Mouse (Mus musculus) layer of hippocampus, postnatal 10 days (tissue): ENCODE results near the gene Rbl2. TPM values are rescaled to one million over a fixed set of nuclear protein-coding genes. Genes with fewer than 3 reads are reported as not detected.

Source experiments
- DNase-seq, 2 experiments: peaks; one replicate each; pipeline ENCODE4 v3.0.0; 2021; ENCODE audit warnings: low spot score in 2 of 2
- total RNA-seq, 2 experiments: library from RNA; stranded (reverse); gene quantifications; 2 replicates each; pipeline ENCODE4 v1.2.3; 2021

Rbl2 gene
- total RNA-seq, 2 experiments from 2014 or later: 29.1 to 29.7 TPM

DNA sequence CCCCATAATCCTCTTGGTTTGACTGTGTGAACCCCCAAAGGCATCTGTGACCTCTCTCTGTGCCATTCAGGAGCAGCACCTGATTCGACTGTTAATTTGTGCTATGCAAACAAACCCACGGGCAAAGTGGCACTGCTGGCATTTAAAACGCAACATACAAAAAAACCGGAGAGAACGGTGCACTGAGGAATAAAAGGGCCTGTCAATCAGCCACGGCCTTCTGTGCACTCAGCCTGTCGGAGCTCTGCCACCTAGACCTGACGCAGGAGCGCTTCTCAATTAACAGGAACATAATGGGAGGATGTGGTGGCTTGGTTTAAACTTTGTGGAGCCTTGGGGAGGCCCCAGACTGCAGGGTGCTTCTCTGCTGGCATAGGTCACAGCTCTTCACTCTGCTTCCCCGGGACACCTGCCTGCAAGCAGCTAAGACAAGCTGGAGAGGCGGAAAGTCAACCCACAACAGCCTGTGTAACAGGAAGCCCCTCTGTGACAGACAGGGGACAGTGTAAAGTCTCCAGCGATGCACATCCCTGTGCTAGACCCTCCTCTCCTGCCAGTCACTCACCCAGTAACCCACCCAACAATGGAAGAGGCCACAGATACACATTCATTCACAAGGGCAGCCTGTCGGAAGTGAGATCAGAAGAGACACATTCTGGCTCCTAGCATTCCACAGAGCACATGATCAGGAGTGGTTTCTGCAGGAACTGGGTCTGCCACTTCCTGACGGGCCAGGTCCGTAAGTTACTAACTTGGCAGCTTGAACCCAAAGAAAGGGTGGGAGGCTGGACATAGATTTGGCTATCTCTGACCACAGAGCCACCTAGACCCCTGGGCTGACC lies 90.3 kb downstream of the Rbl2 start:
- DNase-seq: no peak

- DNase-seq: no peak
These were observed 100.3 kb downstream of the Rbl2 start for GRCm38 (mm10) chr8:91170152-91170551.

DNA sequence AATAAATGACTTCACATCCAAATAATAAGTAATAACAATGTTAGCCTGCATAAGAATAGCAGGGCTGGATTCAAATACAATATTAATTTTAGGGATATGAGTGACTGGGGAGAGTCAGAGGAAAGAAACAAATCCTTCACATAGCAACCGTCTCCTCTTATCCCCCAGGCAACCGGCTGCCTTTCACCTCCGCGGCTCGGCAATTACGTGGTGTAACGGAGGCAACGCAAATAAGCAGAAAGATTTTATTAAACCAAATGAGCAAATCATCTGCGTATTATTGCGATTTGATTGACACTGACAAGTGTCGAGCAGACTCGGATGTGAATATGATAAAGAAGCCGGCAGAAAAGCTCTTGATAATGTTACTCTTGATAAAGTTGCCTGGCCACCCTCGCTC lies 101.1 kb downstream of the Rbl2 start:
- peak; percentile 37 to 43 for DNase-seq

DNA sequence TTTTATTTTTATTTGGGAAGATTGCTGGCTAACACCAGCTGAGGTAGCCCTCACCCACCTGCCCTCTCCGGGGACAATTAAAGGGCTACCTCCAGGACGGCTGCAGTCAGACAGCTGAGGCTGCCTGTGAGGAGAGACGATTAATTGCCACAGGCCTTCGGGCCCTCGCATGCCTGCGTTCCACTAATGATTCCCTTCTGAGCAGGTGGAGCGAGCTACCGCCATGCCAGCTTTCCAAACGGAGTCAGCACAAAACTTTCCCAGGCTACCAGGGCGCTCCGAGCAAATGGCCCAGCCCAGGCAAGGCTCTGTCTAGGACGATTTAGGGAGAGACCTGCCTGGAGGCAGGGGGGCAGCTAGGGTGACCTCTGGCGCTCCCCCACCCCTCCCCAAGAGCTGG lies 101.7 kb downstream of the Rbl2 start:
- DNase-seq: no peak

Other genes starting within 250 kb of the Rbl2 start
- gene Chd9, start 241.7 kb upstream of the Rbl2 start, total RNA-seq: 100 to 1,000 TPM; 169 to 181 TPM
- gene Aktip, start 129.9 kb downstream of the Rbl2 start, total RNA-seq: 10 to 100 TPM; 62.6 to 73.8 TPM
- gene Rpgrip1l, start 243.2 kb downstream of the Rbl2 start, total RNA-seq: 10 to 100 TPM; 21.3 to 28.1 TPM
- 100 to 1,000 TPM; 116 to 120 TPM for gene Fto, start 243.5 kb downstream of the Rbl2 start, total RNA-seq